Mouse (Mus musculus): Measurements from ENCODE around the gene Vil1. TPM values are rescaled to one million over a fixed set of nuclear protein-coding genes. Genes with fewer than 3 reads are reported as not detected.

Gene Vil1
- polyA plus RNA-seq, 1 experiment from 2014 or later, result 0.27 TPM

DNA sequence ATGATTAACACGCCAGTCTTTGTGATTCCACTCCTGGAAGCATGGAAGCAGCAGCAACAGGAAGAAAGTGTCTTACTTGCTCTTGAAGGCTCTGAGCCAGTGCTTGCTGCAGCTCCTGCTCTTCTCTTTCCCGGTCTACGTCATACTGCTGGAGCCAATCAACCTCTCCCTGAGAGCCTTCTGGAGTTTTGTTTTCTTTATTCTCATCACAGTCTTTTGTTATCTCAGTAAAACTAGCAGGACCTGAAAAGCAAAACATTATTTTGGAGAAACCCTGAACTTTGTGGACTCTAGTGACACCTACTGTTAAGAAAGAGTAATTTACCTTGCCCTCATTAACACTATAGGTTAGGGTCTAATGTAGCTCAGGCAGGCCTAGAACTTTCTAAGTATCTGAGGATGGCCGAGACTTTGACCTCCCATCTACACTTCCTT, 43.5 kb downstream of the Vil1 start:
- peak; percentile 61; the same call in 1 of the 2 replicates for ATAC-seq (ENCODE audit: insufficient number of reproducible peaks, low FRiP score)

DNA sequence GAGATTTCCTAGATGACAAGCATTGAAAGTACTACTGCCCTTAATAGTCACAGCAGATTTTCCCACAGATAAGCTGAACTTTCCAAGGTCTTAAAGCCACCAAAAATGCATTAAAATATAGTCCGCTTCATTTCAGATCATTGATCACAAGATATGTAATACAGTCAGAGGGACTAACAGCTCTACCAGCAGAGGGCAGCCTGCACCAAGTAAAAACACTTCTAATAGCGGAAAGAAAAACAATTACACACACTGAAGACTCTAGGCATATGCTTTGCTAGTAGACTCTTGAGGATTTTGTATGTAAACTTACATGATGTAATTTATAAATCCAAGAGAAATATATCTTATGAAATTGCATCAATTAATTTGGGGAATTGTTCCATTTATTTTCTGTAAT, 51.1 kb downstream of the Vil1 start:
- Histone ChIP-seq H3K4me1 (replicated peaks) (no peaks in the 10 kb centered on the region), H3K4me3 (no peak overlapping the region), H3K36me3 (peaks cover 53% of the 10 kb centered on the region), H3K9ac (no peak overlapping the region), H3K9me3 (replicated peaks) (no peaks in the 10 kb centered on the region), H3K27me3 (replicated peaks) (no peaks in the 10 kb centered on the region), H3K27ac (ENCODE audit: poor library complexity, severe bottlenecking) (no peak overlapping the region), H3K4me2 (no peak overlapping the region)
- 76% methylated on average over 2 of the region's 2 CpGs for WGBS
- ATAC-seq (ENCODE audit: insufficient number of reproducible peaks, low FRiP score), result no peak

More for the DNA sequence above, 43.5 kb downstream of the Vil1 start:
- H3K4me1 ChIP-seq (replicated peaks), result no peaks in the 10 kb centered on the region
- peaks cover 65% of the 10 kb centered on the region for H3K36me3 ChIP-seq
- no peaks in the 10 kb centered on the region for H3K9me3 ChIP-seq (replicated peaks)
- no peak overlapping the region for H3K4me2 ChIP-seq
- H3K27me3 ChIP-seq (replicated peaks), result no peaks in the 10 kb centered on the region
- no peak overlapping the region for H3K27ac ChIP-seq (ENCODE audit: poor library complexity, severe bottlenecking)
- no peak overlapping the region for H3K4me3 ChIP-seq
- H3K9ac ChIP-seq, result no peak overlapping the region
- 44% methylated on average over 4 of the region's 4 CpGs for WGBS

MicroRNAs encoded within 50 kb of the gene (microRNA counts, 519-probe panel; counts per million panel counts)
- microRNA mmu-miR-26b, result 4,293 counts per million, percentile 40 among the panel's probes with 10 or more counts

Small RNA genes lying within 50 kb of the gene (microRNA-seq; reads per million reads assigned to microRNA genes)
- gene Mir26b, result 36,410 reads per million, percentile 99 among the genes with 10 or more reads in this experiment

Other genes starting within 250 kb of the Vil1 start
- not detected in 2 replicates for gene Cxcr1, start 214.7 kb upstream of the Vil1 start, polyA plus RNA-seq (2016; fragmentation: Nextera tagmentation; extraction: Ambion mirVana)
- gene Arpc2, start 173.3 kb upstream of the Vil1 start, polyA plus RNA-seq (2016; fragmentation: Nextera tagmentation; extraction: Ambion mirVana), result 478 and 484 TPM in 2 replicates
- gene Gpbar1, start 130.8 kb upstream of the Vil1 start, polyA plus RNA-seq (2016; fragmentation: Nextera tagmentation; extraction: Ambion mirVana), result 0.37 and 0.41 TPM in 2 replicates
- 169 and 171 TPM in 2 replicates for gene Aamp, start 124.6 kb upstream of the Vil1 start, polyA plus RNA-seq (2016; fragmentation: Nextera tagmentation; extraction: Ambion mirVana)
- 215 and 216 TPM in 2 replicates for gene Pnkd, start 124.4 kb upstream of the Vil1 start, polyA plus RNA-seq (2016; fragmentation: Nextera tagmentation; extraction: Ambion mirVana)
- 41.1 and 42.9 TPM in 2 replicates for gene Tmbim1, start 103.8 kb upstream of the Vil1 start, polyA plus RNA-seq (2016; fragmentation: Nextera tagmentation; extraction: Ambion mirVana)
- 0.46 TPM in 2 replicates for gene Catip, start 47.3 kb upstream of the Vil1 start, polyA plus RNA-seq (2016; fragmentation: Nextera tagmentation; extraction: Ambion mirVana)
- 1.3 and 1.5 TPM in 2 replicates for gene Slc11a1, start 34.2 kb upstream of the Vil1 start, polyA plus RNA-seq (2016; fragmentation: Nextera tagmentation; extraction: Ambion mirVana)
- 54.5 and 55.9 TPM in 2 replicates for gene Ctdsp1, start 17.9 kb upstream of the Vil1 start, polyA plus RNA-seq (2016; fragmentation: Nextera tagmentation; extraction: Ambion mirVana)
- gene Cnot9, start 96.7 kb downstream of the Vil1 start, polyA plus RNA-seq (2016; fragmentation: Nextera tagmentation; extraction: Ambion mirVana), result 36.0 and 36.7 TPM in 2 replicates
- gene Plcd4, start 133.5 kb downstream of the Vil1 start, polyA plus RNA-seq (2016; fragmentation: Nextera tagmentation; extraction: Ambion mirVana), result 0.18 and 0.36 TPM in 2 replicates
- gene Usp37, start 134.9 kb downstream of the Vil1 start, polyA plus RNA-seq (2016; fragmentation: Nextera tagmentation; extraction: Ambion mirVana), result 24.7 and 26.8 TPM in 2 replicates
- 5.9 and 7.9 TPM in 2 replicates for gene Zfp142, start 178.9 kb downstream of the Vil1 start, polyA plus RNA-seq (2016; fragmentation: Nextera tagmentation; extraction: Ambion mirVana)
- gene Bcs1l, start 178.9 kb downstream of the Vil1 start, polyA plus RNA-seq (2016; fragmentation: Nextera tagmentation; extraction: Ambion mirVana), result 19.0 and 20.1 TPM in 2 replicates
- 22.9 and 23.9 TPM in 2 replicates for gene Rnf25, start 192.0 kb downstream of the Vil1 start, polyA plus RNA-seq (2016; fragmentation: Nextera tagmentation; extraction: Ambion mirVana)
- gene Stk36, start 192.1 kb downstream of the Vil1 start, polyA plus RNA-seq (2016; fragmentation: Nextera tagmentation; extraction: Ambion mirVana), result 4.4 and 4.9 TPM in 2 replicates